ENCODE assay signal across 10 mouse cellular contexts in genomic region chr3:107917783-107918408, GRCm38 (mm10). TPM values are rescaled to one million over a fixed set of nuclear protein-coding genes. Genes with fewer than 3 reads are reported as not detected.
DNase-seq lines count a peak whose midpoint lies in the region; ATAC-seq lines count a peak whose summit lies in the region.
"Had no signal": no experiment of that assay in that cellular context is flagged by ENCODE, and none has a peak within 500 bp of the region (broad histone marks: within the 10 kb centered on the region; RNA-seq: fewer than 3 reads in every experiment).

No protein-coding gene starts in this region.

- H3K4me1 ChIP-seq in liver, embryonic 12.5 days, result no peaks in the 10 kb centered on the region
- H3K4me1 ChIP-seq: liver, embryonic 15.5 days had no signal

- H3K9me3 ChIP-seq in liver, embryonic 12.5 days (replicated peaks), result no peaks in the 10 kb centered on the region
- H3K9me3 ChIP-seq: embryonic facial prominence, embryonic 15.5 days; liver, embryonic 15.5 days had no signal

- no peak for ATAC-seq in liver, embryonic 12.5 days

- H3K27me3 ChIP-seq in liver, embryonic 12.5 days (replicated peaks), result no peaks in the 10 kb centered on the region
- H3K27me3 ChIP-seq: embryonic facial prominence, embryonic 15.5 days; liver, embryonic 15.5 days had no signal

- intact Hi-C loops in heart, postnatal 36 days (cut with DNase I), result loop anchor here (1.0 to 5.0 kb wide), 3 partner anchors 51 to 221 kb away; partner anchors contain the start of gene Ahcyl1

- 52% methylated on average over 7 of the region's 7 CpGs for WGBS in liver, embryonic 12.5 days (ENCODE audit: insufficient replicate concordance)

- no peak overlapping the region for H3K9ac ChIP-seq in liver, embryonic 12.5 days
- H3K9ac ChIP-seq: embryonic facial prominence, embryonic 15.5 days; liver, embryonic 15.5 days had no signal

- H3K36me3 ChIP-seq in liver, embryonic 12.5 days, result no peaks in the 10 kb centered on the region
- H3K36me3 ChIP-seq: embryonic facial prominence, embryonic 15.5 days; liver, embryonic 15.5 days had no signal

- no peak overlapping the region for H3K4me2 ChIP-seq in liver, embryonic 12.5 days
- H3K4me2 ChIP-seq: embryonic facial prominence, embryonic 15.5 days; liver, embryonic 15.5 days had no signal

- no peak overlapping the region for H3K4me3 ChIP-seq in liver, embryonic 12.5 days
- H3K4me3 ChIP-seq: embryonic facial prominence, embryonic 15.5 days; liver, embryonic 15.5 days had no signal

- no peak overlapping the region for H3K27ac ChIP-seq in liver, embryonic 12.5 days
- H3K27ac ChIP-seq: embryonic facial prominence, embryonic 15.5 days; liver, embryonic 15.5 days had no signal

- DNase-seq in liver (peak; percentile 45), NIH3T3 (ENCODE audit: low read depth) (peak; percentile 87)
- DNase-seq in embryo, embryonic 10.5 days (ENCODE audit: low spot score), result peak; percentile 87
- DNase-seq in heart, postnatal 36 days, result peak; percentile 63 to 66
- DNase-seq in layer of hippocampus, adult 9-10 months (ENCODE audit: low spot score), result peak; percentile 86
- peak; percentile 69 for DNase-seq in mesoderm, embryonic 11.5 days (ENCODE audit: low read depth, low spot score)
- peak; percentile 55 for DNase-seq in thymus, postnatal 14 days

RNA-seq across cellular contexts. Expression of gene Gstm7, which starts 13.7 kb away (rescaled TPM):
- 8.1 and 8.9 TPM in 2 replicates for polyA plus RNA-seq in liver, embryonic 12.5 days (2016; fragmentation: Nextera tagmentation; extraction: Ambion mirVana)
- 10 to 100 TPM; 71.7 to 74.3 TPM for total RNA-seq in heart, postnatal 36 days (2021)

RNA-seq across cellular contexts. Expression of gene Gstm5, which starts 22.3 kb away (rescaled TPM):
- 121 and 124 TPM in 2 replicates for polyA plus RNA-seq in liver, embryonic 12.5 days (2016; fragmentation: Nextera tagmentation; extraction: Ambion mirVana)
- 10 to 100 TPM; 50.5 to 51.2 TPM for total RNA-seq in heart, postnatal 36 days (2021)

RNA-seq across cellular contexts. Expression of gene Gstm6, which starts 25.7 kb away (rescaled TPM):
- 7.1 and 7.5 TPM in 2 replicates for polyA plus RNA-seq in liver, embryonic 12.5 days (2016; fragmentation: Nextera tagmentation; extraction: Ambion mirVana)
- total RNA-seq in heart, postnatal 36 days (2021), result 1 to 10 TPM; 3.0 to 3.3 TPM

RNA-seq across cellular contexts. Expression of gene Eps8l3, which starts 40.9 kb away (rescaled TPM):
- not detected in 2 replicates for polyA plus RNA-seq in liver, embryonic 12.5 days (2016; fragmentation: Nextera tagmentation; extraction: Ambion mirVana)
- not detected for total RNA-seq in heart, postnatal 36 days (2021)
- polyA plus RNA-seq: embryonic facial prominence, embryonic 15.5 days; liver, embryonic 15.5 days had no signal

RNA-seq across cellular contexts. Expression of gene Gstm3, which starts 51.2 kb away (rescaled TPM):
- 7.9 and 10.0 TPM in 2 replicates for polyA plus RNA-seq in liver, embryonic 12.5 days (2016; fragmentation: Nextera tagmentation; extraction: Ambion mirVana)
- total RNA-seq in heart, postnatal 36 days (2021), result not detected
- polyA plus RNA-seq: embryonic facial prominence, embryonic 15.5 days had no signal
